ENCODE assay signal across 10 mouse cellular contexts in the genomic region with DNA sequence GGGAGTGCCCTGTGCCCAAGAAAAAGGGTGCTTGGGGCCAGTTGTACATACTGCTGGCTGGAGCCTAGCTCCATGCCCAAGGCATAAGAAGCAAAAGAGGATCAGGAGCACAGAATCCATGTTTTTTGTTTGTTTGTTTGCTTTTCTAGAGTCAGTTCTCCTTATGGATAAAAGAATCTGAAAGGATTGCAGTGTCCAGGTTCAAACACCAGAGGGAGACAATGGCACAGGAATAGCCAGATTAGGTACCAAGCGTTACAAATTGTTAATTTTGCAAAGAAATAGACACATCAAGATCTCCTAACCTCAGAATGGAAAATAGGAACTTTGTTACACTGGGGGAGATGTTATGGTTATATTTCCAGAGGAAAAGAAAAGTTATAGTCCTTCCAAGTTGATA. TPM values are rescaled to one million over a fixed set of nuclear protein-coding genes. Genes with fewer than 3 reads are reported as not detected.
DNase-seq lines count a peak whose midpoint lies in the region; ATAC-seq and TF ChIP-seq lines count a peak whose summit lies in the region.
"Had no signal": no experiment of that assay in that cellular context is flagged by ENCODE, and none has a peak within 500 bp of the region (broad histone marks: within the 10 kb centered on the region; RNA-seq: fewer than 3 reads in every experiment).

No protein-coding gene starts in this region.

- in situ Hi-C loops in ES-E14 (cut with MboI; ENCODE audit: low sequenced_read_pairs in 2 of 2, unreplicated experiment in 2 of 2) = no loop called here

- no peak overlapping the region for H3K9ac ChIP-seq in ES-E14 (ENCODE audit: insufficient read depth, low read depth, low read length, poor library complexity, severe bottlenecking)

- peak; percentile 56 for DNase-seq in kidney, adult 2 months
- no peak for DNase-seq in kidney, adult 11 months
- peak; percentile 28 for DNase-seq in ES-E14 (ENCODE audit: low read depth, low spot score)
- DNase-seq in cerebellum, postnatal 10 days = peak; percentile 49 to 67
- DNase-seq in kidney, postnatal 4 days = peak; percentile 6 to 11
- DNase-seq in retina, postnatal 1 day = peak; percentile 49
- DNase-seq in spleen, postnatal 10 days (ENCODE audit: low spot score in 2 of 2) = no peak

- ATAC-seq in megakaryocyte, adult 5-6 weeks (ENCODE audit: poor library complexity, severe bottlenecking) = no peak

- no peaks in the 10 kb centered on the region for H3K4me1 ChIP-seq in kidney, adult 2 months (ENCODE audit: control insufficient read depth, insufficient read depth, low read length)
- no peaks in the 10 kb centered on the region for H3K4me1 ChIP-seq in ES-E14 (ENCODE audit: control insufficient read depth in 2 of 2, insufficient read depth in 2 of 2, low read length in 2 of 2, poor library complexity in 1 of 2)

- no peaks in the 10 kb centered on the region for H3K27me3 ChIP-seq in kidney, adult 2 months (replicated peaks; ENCODE audit: control insufficient read depth, insufficient read depth, low read length)

- 7% methylated on average over 1 of the region's 1 CpGs for WGBS in kidney, adult 2 months

- H3K4me3 ChIP-seq in kidney, adult 2 months (ENCODE audit: insufficient read depth, low read depth, low read length) = no peak overlapping the region
- no peak overlapping the region for H3K4me3 ChIP-seq in ES-E14 (ENCODE audit: insufficient read depth in 1 of 2, low read depth in 1 of 2, low read length in 2 of 2, poor library complexity in 1 of 2, severe bottlenecking in 1 of 2)

- no peaks in the 10 kb centered on the region for H3K9me3 ChIP-seq in ES-E14 (ENCODE audit: control insufficient read depth, insufficient read depth, low read depth, low read length)

- TF ChIP-seq CTCF in kidney, adult 2 months (conservative IDR thresholded peaks at IDR 0.05; ENCODE audit: insufficient read depth, insufficient read length, low read depth, low read length) = no peak; the same call in 1 of the 2 replicates

- TF ChIP-seq POLR2A in kidney, adult 2 months (IDR thresholded peaks at IDR 0.05; ENCODE audit: low read depth, low read length) = no peak

- H3K27ac ChIP-seq in kidney, adult 2 months (ENCODE audit: insufficient read depth, low read depth, low read length) = no peak overlapping the region
- H3K27ac ChIP-seq in ES-E14 (ENCODE audit: insufficient read depth, low read depth, low read length, poor library complexity, severe bottlenecking) = no peak overlapping the region

- no peaks in the 10 kb centered on the region for H3K36me3 ChIP-seq in kidney, adult 2 months (ENCODE audit: control insufficient read depth, insufficient read depth, low read length)
- no peaks in the 10 kb centered on the region for H3K36me3 ChIP-seq in ES-E14 (ENCODE audit: control insufficient read depth, insufficient read depth, low read length, poor library complexity, severe bottlenecking)

TF ChIP-seq in ES-E14, 5 proteins besides CTCF, POLR2A, EP300 and RAD21:
- TF ChIP-seq HCFC1 (IDR thresholded peaks at IDR 0.05; ENCODE audit: borderline replicate concordance, insufficient read depth, low read length) = no peak
- no peak for TF ChIP-seq MAFK (IDR thresholded peaks at IDR 0.05; ENCODE audit: insufficient read depth, low read depth, low read length)
- peak; percentile 47; the same call in 1 of the 2 replicates for TF ChIP-seq ZC3H11A (IDR thresholded peaks at IDR 0.05; ENCODE audit: borderline replicate concordance, low read depth, low read length)

RNA-seq across cellular contexts. Expression of a gene that starts 23.7 kb away (rescaled TPM):
- polyA plus RNA-seq in kidney, adult 2 months (2012; rRNA removed) = not detected in 2 replicates
- total RNA-seq in ES-E14 (2012; rRNA removed) = not detected in 2 replicates
- not detected in 2 replicates for total RNA-seq in megakaryocyte, adult 5-6 weeks (2015)
- total RNA-seq in megakaryocyte, adult 5-6 weeks (2017) = not detected in 2 replicates
- total RNA-seq: layer of hippocampus, adult 8-10 months had no signal
- polyA plus RNA-seq: spleen, adult 2 months had no signal

Comparison
In these comparisons a context has a peak if more than half of its experiments do, and no peak if none do; other contexts are left out.
1. DNase-seq: peak in kidney, adult 2 months (single experiment), ES-E14 (single experiment), cerebellum, postnatal 10 days (2 of 2), kidney, postnatal 4 days (2 of 2) and retina, postnatal 1 day (single experiment); none in kidney, adult 11 months (single experiment) and spleen, postnatal 10 days (0 of 2).